Mouse (Mus musculus) heart, postnatal 0 days (tissue): ENCODE results near the gene Rasal1.

ENCODE experiments used
- CTCF ChIP-seq: IDR thresholded peaks from 2 replicates; pipeline ENCODE4 v1.5.1; 2016; ENCODE audit warnings: antibody characterized with exemption, control low read depth, low read depth
- EP300 ChIP-seq: IDR thresholded peaks from 2 replicates; pipeline ENCODE4 v1.6.1; 2016; ENCODE audit warnings: antibody characterized with exemption, low read depth

DNA sequence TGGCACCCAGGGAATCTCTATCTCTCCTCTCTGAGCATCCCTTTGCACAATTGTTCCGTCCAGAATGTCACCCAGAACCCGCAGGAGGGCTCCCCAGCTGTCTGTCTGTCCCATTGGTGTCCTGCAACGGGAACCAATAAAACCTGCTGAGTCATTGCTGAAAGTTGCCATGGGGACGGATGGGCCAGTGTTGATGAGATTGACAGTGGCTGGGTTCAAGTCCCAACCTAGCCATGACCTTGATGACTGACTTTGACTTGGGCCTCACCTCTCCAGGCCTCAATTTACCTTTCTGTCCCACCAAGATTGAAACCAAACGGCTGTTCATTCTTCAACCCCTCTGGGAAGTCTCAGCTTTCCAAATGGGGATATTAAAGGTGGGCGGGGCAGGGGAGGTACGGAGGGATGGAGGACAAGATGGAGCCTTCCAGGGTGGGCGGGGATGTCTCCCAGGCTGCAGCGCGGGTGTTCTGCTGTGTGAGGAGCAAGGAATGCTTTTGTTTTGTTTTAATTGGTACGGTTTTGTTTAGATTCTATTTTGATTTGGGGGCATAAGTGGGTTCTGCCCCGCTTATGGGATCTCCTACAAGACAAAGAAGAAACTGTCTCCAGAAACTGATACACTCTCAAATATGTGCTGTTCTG is 77.3 kb downstream of the Rasal1 start:
- TF ChIP-seq CTCF = no peak
- TF ChIP-seq EP300 = no peak
